Mouse (Mus musculus): ENCODE results near the gene Elovl2. TPM values are rescaled to one million over a fixed set of nuclear protein-coding genes. Genes with fewer than 3 reads are reported as not detected.
"Not testable (repeated sequence)": the region's sequence is repeated elsewhere in the genome, so short reads cannot be mapped to it uniquely, and the experiment has no call there.

Gene Elovl2
- total RNA-seq, 4 experiments from 2014 or later: 0.09 to 0.14 TPM; not detected in 2

DNA sequence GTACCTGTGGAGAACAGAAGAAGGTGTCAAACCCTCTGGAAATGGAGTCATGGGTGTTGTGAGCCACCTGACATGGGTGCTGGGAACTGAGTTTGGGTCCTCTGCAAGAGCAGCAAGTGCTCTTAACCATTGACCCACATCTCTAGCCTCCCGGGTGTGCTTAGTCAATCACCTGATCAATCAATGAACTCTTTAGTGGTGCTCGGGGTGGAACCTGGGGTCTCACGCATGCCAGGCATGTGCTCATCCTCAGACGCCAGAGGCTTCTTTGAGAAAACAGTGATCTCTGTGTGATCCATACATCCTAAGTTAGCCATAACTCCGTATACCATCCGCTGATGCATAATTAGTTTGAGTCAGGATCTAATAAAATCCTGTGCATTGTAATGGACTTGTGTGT is 15.0 kb upstream of the Elovl2 start:
- DNase-seq (ENCODE audit: low spot score): no peak

DNA sequence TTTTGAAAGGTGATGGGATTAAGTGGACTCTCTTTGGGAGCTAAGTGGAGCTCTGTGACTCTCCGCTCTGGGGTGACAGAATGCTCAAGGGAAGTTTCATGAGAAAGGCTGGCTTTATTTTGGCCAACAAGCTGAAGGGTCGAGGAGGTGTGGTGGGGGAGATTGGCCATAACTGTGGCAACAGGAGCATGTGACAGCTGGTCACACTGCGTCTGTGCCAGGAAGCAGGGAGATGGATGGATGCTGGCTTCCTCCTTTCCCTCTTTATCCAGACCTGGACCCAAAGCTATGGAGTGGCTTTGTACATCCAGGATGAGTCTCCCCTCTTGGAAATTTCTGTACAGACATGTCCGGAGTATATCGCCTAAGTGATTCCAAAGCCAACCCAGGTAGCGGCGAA is 13.0 kb upstream of the Elovl2 start:
- DNase-seq (ENCODE audit: low spot score): no peak

DNA sequence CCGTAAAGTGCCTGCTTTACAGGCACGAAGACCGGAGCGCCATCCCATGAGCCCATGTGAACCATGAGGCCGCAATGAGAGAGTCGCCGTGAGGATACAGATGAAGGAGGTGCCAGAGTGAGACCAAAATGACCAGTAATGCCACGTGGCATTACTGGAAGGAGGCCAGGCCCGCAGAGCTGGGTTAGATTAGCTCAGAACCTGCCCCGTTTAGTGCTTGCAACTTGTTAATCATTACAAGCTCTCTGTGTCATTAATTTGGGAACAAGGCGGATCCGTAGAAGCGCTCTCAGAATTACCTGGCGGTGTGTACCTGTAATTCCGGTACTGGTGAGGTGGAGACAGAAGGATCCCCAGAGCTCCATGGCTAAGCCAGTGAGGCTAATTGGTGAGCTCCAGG is 12.0 kb upstream of the Elovl2 start:
- no peak for DNase-seq (ENCODE audit: low spot score)

DNA sequence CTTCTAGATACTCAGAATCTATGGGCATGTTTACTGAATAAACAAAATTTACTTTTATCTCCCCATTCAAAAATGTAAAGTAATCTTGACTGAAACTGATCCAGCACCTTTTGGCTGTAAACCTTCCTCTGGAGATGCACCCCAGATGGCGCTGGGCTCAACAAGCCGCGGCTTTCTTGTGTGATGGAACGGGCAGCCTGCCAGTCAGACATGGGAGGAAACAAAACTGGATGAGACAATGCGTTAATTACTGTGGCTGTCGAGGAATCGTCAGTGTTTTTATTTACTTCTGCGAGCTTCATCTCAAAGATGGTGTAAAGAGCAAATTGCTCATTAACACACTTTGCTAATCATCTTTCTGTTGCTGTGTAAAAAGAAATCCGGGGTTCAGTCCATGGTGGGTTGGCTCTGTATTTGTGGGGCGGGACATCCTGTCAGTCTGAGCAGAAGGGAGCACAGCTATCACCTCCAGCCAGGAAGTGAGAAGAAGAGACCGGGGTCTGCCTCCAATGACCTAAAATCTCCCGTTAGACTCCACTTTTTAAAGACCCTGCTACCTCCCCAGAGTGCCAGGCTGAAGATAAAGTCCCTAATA is 11.3 kb upstream of the Elovl2 start:
- no peak for DNase-seq (ENCODE audit: low spot score)

DNA sequence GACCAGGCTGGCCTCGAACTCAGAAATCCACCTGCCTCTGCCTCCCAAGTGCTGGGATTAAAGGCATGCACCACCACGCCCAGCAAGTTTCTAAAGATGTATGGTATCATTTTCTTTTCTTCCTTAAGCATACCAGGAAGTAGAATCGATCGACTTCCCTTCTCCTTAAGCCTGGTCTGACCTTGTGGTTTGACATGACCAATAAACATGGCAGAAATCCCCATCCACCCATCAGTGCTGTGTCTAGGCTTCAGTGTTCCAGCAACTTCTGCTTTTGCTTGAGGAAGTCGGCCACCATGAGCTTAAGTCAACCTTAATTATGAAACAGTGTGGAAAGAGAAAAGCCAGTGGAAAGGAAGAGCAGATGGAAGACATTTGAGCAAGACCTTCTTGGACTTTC is 10.1 kb upstream of the Elovl2 start:
- DNase-seq (ENCODE audit: low spot score): no peak

DNA sequence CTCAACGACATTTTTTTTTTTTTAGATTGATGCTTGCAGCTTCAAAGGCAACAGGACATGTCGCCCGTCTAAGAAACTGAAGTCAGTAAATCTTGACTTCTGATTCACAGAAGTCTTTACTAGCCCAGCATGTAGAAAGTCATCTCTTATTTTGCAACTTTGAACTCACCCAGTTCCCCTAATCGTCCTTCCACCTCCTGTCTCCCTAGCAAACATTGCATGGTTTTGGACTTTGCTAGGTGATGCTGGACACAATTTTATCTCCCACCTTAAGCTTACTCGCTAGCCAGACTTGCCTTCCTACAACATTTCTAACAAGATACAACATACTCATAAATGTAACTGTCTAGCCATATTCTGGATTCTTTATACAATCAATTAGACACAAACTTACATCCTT is 7.9 kb upstream of the Elovl2 start:
- no peak for DNase-seq (ENCODE audit: low spot score)

DNA sequence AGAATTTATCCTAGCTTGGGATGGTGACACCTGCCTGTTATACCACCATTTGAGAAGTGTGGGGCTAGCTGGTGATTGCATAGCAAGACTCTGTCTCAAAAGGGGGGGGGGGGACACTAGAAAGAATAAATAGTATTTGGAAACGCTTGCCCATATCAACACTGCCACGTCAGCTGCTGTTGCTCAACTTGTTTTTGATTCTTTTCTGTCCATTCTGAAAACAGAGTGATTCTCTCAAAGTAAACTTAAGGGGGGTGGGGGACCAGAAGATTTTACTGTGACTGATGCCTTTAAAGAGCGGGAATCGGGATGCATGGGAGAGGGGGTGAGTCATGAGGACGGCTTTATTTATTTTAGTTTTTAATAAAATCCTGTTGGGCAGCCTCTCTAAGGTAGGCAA is 6.3 kb upstream of the Elovl2 start:
- DNase-seq (ENCODE audit: low spot score): no peak

DNA sequence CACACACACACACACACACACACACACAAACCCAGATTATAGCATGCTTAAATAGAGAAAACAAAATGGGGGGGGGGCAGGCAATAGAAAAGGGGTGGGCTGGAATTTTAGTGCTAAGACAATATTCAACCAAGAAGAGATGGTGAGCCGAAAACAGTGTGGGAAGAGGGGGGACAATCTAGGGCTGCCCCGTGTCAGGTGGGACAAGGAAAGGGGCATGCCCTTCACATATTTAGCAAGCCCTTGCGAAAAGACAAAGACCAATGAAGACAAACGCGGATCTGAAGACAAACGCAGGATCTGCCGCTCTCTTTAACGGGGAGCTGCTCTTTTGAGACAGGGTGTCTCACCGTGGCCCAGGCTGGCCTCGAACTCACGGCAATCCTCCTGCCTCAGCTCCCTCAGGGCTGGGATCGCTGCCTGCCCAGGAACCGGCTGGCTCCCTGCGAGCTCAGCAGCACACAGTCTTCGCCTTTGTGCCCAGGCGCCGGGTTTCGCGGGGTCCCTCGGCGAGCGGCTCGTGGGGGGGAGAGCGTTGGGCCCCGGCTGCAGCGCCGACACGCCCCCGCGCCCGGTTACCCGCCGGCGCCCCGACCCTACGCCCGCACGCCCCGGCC is 410 bp downstream of the Elovl2 start:
- no peak for DNase-seq (ENCODE audit: low spot score)

DNA sequence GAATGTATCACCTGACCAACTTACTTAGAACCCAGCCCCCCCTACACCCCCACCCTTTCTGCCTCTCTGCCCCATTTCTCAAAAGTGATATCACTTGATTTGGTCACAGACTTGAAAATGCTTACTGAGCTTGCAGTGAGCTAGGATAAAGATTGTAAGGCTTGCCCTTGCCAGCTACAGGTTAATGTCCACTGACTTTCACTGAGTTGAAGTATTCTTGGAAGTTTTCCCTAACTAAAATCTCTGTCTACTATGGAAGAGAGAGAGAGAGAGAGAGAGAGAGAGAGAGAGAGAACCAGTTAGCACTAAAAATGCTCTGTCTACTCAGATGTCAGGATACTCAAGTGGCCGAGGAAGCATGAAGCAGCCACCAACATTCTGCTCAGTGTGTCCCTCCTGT is 1.1 kb downstream of the Elovl2 start:
- DNase-seq (ENCODE audit: low spot score): no peak

DNA sequence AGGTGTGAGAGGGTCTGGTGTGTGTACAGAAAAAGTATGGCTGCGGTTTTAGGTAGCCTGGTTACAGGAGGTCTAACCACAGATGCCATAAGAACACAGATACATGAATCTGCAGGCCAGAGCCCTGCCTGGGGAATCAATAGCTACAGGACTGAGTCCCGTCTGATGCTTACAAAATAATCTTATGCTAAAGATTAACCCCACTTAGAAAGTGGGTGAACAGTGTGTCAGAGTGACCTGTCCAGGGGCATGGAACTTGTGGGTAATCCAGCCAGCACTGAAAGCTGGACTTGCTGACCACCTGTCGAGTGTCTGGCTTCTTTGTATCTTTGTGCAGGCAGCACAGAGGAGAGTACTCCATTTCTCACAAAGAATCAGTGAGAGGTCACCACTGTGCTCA is 4.0 kb downstream of the Elovl2 start:
- no peak for DNase-seq (ENCODE audit: low spot score)

DNA sequence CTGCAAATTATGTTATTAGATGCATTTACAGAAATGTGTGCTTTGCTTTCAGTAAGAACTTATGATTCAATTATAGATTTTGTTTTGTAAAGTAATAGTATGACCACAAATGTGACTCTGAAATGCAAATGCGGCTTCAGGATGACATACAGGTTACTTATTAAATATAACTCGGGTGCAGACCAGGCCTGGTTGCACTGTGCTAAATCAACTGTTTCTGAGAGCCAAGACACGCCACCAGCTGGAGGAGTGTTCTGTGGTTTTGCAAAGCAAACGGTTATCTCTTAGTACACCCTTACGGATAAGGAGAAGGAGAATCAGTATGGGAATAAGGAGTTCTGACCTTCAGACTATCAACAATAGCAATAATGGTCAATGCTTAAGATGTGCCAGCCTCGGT is 4.5 kb downstream of the Elovl2 start:
- DNase-seq (ENCODE audit: low spot score): no peak

DNA sequence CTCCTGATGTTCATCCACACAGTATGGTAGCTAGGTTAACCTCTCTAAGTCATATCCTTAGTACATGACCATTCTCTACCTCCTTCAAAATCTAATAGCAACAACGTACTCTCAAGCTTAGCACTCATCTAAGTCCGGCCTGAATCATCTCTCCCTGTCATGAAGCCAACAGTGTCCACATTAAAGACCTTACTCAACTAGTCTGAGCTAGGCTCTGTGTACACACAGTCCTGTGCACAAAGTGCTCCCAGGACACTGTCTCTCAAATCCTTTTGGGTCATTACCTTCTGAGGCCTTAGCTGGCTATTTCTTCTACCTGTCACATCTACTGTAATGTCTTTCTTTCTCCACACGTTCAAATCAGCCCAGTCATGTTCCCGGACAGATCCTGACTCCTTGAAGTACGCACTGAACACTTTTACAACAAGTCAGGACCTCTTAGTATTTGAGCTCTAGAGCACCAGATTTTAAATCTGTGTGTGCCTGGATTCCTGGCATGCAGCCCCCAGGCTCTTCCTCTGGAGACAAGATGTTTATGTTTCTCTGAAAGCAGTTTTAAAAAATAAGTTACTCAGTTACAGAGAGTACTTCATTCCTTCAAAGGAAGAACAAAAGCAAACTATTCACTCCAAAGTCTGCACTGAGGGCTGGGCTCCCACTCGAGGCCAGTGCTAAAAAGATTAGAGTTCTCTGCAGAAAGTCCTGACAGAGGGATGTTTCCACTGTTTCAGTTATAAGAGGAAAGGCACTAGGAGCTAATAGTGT is 7.5 kb downstream of the Elovl2 start:
- DNase-seq (ENCODE audit: low spot score): no peak

DNA sequence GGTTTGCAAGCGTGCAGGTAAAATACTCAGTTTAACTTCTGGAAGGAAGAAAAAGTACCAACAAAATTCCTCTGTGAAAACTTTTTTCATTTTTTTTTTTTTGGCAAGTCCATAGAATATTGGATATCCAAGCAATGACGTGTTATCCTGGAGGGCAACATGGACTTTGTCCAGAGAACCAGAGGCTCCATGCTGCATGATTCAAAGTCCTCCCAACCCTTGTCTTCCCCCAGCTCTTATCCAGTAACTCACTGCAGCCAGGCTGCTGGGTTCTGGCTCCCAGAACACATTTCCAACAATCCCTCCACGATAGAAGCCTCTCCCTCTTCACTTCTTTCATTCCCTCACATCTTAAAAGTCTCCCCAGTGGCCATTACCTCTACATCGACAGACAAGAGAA is 8.9 kb downstream of the Elovl2 start:
- no peak for DNase-seq (ENCODE audit: low spot score)

DNA sequence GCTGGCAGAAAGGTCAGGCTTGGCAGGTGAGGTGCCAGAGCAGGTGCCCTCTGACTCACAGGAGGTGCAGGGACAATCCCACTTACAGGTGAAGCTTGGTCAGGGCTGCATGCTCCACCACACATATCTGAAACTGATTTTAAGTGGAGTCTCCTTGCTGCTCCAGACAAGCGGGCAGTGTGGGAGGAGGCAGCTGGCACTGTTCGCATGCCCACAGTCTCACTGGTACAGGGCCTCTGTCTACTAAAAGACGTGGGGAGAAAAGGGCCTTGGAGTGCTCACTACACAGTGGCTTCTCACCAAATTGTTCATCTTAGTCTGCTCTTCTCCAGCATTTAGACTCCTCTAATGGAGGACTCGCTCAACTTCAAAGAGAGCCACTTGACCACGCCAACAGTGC is 14.0 kb downstream of the Elovl2 start:
- no peak for DNase-seq (ENCODE audit: low spot score)

DNA sequence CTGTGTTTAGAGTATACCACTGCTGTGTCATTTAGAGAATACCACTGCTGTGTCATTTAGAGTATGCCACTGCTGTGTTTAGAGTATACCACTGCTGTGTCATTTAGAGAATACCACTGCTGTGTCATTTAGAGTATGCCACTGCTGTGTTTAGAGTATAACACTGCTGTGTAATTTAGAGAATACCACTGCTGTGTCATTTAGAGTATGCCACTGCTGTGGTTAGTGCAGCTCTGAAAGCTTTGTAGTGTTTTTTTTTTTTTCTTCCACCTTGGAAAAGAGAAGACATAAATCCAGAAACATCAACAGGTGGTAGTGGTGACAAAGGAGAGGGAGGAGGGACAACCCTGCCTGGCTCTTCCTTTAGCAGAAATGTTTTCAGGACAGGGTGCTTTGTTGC is 14.6 kb downstream of the Elovl2 start:
- not testable (repeated sequence) for DNase-seq (ENCODE audit: low spot score)

DNA sequence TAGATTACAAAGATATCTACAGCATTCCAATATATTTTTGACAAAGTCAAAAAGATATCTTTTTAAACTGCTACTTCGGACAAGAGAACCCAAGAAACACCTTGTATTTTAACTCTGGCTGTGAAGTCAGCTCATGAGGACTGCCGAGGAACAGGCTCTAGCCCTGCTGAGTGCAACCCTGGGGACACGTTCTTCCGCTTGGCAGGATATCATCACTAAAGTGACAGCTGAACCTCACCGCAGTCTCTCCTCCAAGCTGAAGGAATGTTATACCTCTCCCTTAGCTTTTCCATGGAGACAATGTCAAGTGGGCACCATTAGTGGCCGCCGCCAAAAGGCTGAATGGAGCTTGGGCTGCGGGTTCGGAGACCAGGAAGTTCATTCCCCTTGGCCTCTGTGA is 16.5 kb downstream of the Elovl2 start:
- no peak for DNase-seq (ENCODE audit: low spot score)

DNA sequence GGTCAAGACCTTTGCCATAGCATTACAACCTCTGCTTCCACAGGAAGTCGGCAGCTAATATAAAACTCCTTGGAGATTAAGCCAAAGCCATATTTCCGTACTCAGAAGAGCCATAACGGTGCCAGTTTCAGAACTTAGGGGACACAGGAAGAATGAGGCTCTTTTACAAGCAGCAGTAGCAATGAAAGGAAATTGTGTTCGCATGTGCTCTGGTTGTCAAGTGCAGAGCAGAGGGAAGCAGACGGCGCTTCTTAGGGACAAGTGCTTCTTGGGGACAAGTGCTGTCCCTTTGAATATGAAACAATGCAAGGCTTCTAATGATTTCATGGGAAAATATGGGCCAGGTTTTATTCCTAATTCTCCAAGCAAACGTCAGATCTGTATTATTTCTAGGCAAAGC is 16.9 kb downstream of the Elovl2 start:
- DNase-seq (ENCODE audit: low spot score): no peak

DNA sequence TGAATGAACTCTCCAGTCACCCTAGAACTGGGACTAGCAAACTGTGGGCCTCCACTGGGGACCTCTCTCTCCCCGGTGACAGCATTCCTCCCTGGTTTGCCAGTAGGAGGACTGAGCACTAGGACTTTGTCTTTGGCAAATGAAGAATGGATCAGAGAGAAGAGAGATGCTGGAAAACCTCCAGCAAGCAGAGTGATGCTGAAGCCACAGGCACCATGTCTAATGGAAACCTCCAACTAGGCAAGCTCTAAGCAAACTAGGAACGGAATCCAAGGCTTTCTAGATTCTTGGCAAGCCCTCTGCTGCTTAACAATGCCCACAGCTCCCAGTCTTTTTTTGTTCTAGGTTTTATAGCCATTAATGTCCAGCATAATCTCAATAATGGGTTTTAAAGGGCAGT is 19.3 kb downstream of the Elovl2 start:
- DNase-seq (ENCODE audit: low spot score): no peak

DNA sequence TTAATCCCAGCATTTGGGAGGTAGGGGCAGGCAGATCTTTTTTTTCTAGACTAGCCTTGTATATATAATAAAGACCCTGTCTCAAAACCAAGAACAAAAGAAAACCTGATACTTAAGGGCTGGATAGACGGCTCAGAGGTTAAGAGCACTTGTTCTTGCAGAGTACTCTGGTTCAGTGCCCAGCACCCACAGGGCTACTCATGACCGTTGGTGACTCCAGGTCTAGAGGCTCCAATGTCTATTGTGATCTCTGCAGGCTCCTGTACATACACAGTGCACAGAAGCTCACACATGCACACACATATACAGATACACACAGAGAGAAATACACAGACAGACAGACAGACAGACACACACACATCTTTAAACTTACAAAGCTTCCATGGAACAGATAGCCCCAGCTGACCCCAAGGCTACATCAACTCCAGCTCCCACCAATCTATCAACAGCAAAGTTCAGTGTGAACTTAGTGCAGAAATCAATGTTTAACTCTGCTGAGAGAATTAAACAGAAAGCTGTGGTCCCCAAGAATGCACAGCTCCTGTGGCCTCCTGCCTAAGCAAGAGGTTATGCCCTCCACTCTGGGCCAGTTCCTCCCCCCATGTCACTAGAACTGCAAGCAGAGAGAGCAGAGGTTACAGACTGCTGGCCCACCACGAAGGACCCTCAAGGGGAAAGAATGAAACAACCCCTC is 24.4 kb downstream of the Elovl2 start:
- no peak for DNase-seq (ENCODE audit: low spot score)

DNA sequence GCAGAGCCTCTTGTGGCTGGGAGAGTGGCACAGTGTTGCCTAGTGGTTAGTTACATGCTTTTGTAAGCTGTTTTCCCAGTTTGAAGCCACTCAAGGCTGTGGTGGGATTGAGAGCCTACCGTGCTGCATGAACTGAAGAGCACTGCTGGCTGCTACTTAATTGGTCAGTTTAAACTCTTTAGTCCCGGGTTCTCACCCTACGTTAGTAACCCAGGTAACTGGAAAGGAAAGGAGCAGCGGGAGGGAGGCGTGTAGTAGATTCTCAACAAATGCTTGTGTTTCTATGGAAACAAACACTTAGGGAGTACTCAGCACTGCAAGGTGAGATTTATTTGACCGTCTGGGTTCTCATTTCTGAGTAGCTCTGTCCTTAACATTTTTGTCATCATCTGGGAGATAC is 32.3 kb downstream of the Elovl2 start:
- no peak for DNase-seq (ENCODE audit: low spot score)

DNA sequence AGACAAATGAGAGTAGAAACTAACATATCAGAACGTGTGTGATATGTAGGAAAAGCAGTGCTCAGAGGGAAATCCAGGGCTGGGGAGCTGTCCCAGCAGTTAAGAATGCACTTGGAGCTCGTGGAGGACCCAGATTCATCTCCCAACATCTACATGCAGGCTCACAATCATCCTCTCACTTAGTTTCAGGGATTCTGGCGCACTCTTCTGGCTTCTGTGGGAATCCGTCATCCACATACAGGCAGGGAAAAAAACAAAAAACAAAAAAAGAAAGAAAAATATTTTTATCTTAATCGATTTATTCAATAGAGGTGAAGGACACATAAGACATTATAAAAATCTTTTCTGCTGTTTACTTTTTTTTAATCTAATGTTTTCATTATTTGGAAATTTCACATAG is 61.8 kb downstream of the Elovl2 start:
- no peak for DNase-seq (ENCODE audit: low spot score)

DNA sequence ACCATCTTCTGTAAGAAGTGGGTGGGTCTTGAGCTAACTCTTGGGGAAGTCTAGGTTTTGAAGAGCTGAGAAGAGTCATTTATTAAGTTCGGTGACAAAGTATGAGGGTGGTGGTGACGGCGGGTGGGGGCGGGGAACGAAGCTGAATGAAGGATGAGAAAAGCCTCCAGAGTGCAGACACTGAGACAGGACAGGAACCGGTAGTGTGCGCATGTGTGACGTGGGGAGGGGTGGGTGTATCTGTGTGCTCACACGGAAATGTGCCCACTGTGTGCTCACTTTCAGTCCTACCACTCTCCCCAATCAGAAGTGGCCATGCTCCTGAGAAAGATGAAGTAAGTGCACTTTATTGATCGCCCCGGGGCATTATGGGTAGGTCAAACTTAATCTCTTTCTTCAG is 67.1 kb downstream of the Elovl2 start:
- no peak for DNase-seq (ENCODE audit: low spot score)

DNA sequence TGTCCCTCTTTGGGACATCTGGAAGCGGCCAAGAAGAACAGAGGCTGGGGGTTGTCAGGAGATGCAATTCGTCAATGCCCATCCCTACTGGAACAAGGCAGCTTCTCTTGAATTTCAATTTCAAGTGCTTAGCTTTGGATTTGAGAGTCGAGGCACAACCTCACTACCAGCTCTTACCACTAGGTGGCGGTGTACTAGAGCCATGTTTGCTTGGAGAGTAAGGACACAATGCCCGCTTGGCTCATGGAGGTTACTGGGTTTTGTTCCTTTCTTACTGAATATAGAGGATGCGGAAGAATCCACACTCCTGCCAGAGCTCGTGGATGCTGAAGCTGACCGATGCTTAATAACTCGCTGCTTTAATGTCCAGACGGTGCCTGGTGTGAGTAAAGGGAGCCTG is 73.9 kb downstream of the Elovl2 start:
- DNase-seq (ENCODE audit: low spot score): peak; percentile 43

Data from heart, adult 8-10 months (tissue).